Mouse (Mus musculus): ENCODE data around the gene Epyc. TPM values are rescaled to one million over a fixed set of nuclear protein-coding genes. Genes with fewer than 3 reads are reported as not detected.
"Not testable (repeated sequence)": the region's sequence is repeated elsewhere in the genome, so short reads cannot be mapped to it uniquely, and the experiment has no call there.

The Epyc gene
- polyA plus RNA-seq, 1 experiment from 2014 or later: 0.30 TPM

DNA sequence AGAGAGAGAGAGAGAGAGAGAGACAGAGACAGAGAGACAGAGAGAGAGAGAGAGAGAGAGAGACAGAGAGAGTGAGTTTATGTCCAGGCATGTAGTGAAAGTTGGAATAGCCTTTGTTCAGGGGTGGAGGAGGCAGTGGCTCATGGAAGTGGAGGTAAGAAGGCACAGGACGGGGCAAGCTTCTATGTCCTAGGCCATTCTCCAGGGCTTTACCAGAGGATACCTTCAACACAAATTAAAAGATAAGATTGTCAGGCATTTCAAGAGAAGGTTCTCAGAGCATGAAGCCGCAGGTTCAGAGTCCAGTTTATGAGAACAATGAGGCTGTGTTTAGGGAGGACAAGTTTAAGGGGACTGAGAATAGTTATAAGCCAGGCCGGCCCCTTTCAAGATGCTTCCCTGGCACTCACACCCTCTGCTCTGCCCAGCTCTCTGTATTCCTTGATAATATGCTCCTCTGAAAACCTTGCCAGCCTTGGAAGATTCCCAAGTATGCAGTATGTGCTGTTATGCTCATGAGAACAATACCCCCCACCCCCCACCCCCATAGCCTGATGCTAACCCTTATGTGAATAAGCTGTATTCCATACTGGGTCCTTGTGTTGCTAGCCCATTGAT lies 71.5 kb downstream of the Epyc start:
- WGBS: 88% methylated on average over 3 of the region's 3 CpGs
- no peaks in the 10 kb centered on the region for H3K4me1 ChIP-seq (replicated peaks)

DNA sequence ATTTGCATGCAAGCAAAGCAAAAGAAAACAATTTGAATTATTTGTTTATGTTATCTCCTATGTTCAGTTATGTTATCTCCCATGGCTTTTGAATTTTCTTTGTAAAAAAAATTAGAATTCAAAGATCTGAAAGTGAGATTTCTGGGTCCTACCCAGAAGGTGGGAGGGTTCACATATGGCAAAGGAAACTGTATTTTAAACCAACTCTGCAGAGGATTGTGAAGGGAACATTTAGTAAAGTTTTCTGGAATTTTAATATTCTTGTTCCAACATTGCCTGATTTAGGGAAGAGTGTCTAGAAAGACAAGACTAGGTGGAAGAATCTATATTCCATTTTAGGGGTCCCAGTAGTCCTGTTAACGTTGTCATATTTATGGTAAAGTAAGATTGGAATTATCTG lies 73.4 kb downstream of the Epyc start:
- WGBS: 94% methylated on average over 1 of the region's 1 CpGs
- Histone ChIP-seq H3K27me3 (no peaks in the 10 kb centered on the region), H3K4me2 (replicated peaks) (no peak overlapping the region), H3K9ac (replicated peaks) (no peak overlapping the region), H3K4me1 (replicated peaks) (no peaks in the 10 kb centered on the region), H3K27ac (no peak overlapping the region), H3K4me3 (replicated peaks) (no peak overlapping the region), H3K9me3 (no peaks in the 10 kb centered on the region), H3K36me3 (no peaks in the 10 kb centered on the region)
- no peak for ATAC-seq

More for the DNA sequence above, 71.5 kb downstream of the Epyc start:
- no peak for ATAC-seq
- Histone ChIP-seq H3K4me2 (replicated peaks) (no peak overlapping the region), H3K36me3 (no peaks in the 10 kb centered on the region), H3K27me3 (no peaks in the 10 kb centered on the region), H3K27ac (no peak overlapping the region), H3K9me3 (no peaks in the 10 kb centered on the region), H3K9ac (replicated peaks) (no peak overlapping the region), H3K4me3 (replicated peaks) (no peak overlapping the region)

DNA sequence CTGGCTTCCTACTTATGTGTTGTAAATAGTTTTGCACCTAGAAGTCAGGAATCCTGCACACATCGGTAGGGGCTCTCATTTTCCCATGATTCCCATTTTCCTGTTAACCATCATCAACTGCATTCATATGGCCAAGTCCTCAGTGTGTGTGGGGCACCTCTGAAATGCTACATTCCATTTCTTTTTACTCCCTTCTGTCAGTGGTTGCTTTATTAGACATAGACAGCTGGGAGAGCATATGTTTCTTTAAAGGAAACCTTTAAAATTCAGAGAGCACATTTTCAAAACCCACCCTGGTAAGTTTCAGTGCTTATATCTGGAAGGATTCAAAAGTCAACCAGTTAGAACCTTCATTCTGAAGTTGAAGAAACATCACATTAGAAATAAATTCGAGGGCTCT lies 74.2 kb downstream of the Epyc start:
- WGBS: 82% methylated on average over 2 of the region's 2 CpGs
- Histone ChIP-seq H3K9ac (replicated peaks) (no peak overlapping the region), H3K4me2 (replicated peaks) (no peak overlapping the region), H3K36me3 (no peaks in the 10 kb centered on the region), H3K27me3 (no peaks in the 10 kb centered on the region), H3K9me3 (no peaks in the 10 kb centered on the region), H3K4me3 (replicated peaks) (no peak overlapping the region), H3K4me1 (replicated peaks) (no peaks in the 10 kb centered on the region), H3K27ac (no peak overlapping the region)
- ATAC-seq: no peak

DNA sequence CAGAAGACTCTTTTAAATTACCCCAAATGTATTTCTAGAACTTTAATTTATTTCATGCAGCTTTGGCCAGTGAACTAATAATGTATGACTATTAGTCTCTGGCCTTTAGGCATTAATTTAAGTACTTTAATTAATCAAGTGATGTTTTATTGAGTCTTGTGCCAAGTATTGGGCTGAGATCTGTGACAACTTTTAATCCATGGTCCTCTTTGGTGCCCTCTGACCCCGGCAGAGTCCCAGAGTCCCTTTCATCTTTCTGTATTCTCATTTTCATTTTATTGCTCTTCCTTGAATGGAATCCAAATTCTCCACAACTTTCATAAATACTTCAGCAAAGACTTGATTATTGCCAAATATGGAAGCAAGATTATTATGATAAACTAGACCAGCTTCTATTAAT lies 76.8 kb downstream of the Epyc start:
- Histone ChIP-seq H3K27ac (no peak overlapping the region), H3K4me2 (replicated peaks) (no peak overlapping the region), H3K9me3 (no peaks in the 10 kb centered on the region), H3K4me1 (replicated peaks) (no peaks in the 10 kb centered on the region), H3K36me3 (no peaks in the 10 kb centered on the region), H3K27me3 (no peaks in the 10 kb centered on the region), H3K9ac (replicated peaks) (no peak overlapping the region), H3K4me3 (replicated peaks) (no peak overlapping the region)
- no peak for ATAC-seq
- WGBS: 85% methylated on average over 1 of the region's 1 CpGs

DNA sequence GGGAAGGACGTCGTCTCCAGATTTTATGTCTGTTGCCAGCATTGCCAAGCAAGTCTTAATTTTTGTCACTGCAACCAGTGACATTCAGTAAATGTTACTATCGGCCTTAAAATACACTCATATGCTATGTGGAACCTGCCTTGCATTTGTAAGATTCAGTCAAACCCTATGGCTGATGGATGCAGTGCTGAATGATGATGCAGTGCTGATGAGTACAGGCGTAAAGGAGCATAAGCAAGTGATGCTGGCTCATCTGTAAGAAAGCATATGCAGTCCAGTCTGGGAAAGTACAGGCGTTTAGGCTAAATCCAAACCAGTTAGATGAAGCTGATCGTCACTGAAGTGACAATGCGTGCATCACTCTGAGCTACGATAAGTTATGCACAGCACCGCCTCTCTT lies 78.8 kb downstream of the Epyc start:
- WGBS: 94% methylated on average over 9 of the region's 9 CpGs
- Histone ChIP-seq H3K27ac (no peak overlapping the region), H3K4me3 (replicated peaks) (no peak overlapping the region), H3K27me3 (no peaks in the 10 kb centered on the region), H3K4me1 (replicated peaks) (no peaks in the 10 kb centered on the region), H3K36me3 (no peaks in the 10 kb centered on the region), H3K9ac (replicated peaks) (no peak overlapping the region), H3K4me2 (replicated peaks) (no peak overlapping the region), H3K9me3 (no peaks in the 10 kb centered on the region)
- no peak for ATAC-seq

DNA sequence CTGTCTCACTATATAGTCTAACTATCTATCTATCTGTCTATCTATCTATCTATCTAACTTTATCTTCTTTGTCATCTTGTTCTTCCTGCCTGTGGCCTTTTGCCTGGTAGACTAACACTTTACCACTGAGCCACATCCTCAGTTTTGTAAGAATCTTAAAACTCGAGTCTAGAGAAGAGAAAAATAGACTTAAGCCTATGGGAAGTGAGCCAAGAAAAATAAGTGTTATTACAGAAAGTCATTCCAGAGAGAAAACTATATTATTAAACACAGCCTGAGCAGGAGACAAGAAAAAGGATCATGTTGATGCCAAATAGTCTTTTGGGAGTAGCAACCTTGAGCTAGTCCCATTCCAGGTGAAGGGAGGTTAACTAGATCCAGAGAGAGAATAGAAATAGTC lies 82.1 kb downstream of the Epyc start:
- H3K4me2 ChIP-seq (replicated peaks): no peak overlapping the region
- no peaks in the 10 kb centered on the region for H3K27me3 ChIP-seq
- no peaks in the 10 kb centered on the region for H3K9me3 ChIP-seq
- no peak for ATAC-seq
- WGBS: 67% methylated on average over 1 of the region's 1 CpGs
- H3K9ac ChIP-seq (replicated peaks): no peak overlapping the region
- no peaks in the 10 kb centered on the region for H3K36me3 ChIP-seq
- H3K27ac ChIP-seq: no peak overlapping the region
- no peak overlapping the region for H3K4me3 ChIP-seq (replicated peaks)
- no peaks in the 10 kb centered on the region for H3K4me1 ChIP-seq (replicated peaks)

DNA sequence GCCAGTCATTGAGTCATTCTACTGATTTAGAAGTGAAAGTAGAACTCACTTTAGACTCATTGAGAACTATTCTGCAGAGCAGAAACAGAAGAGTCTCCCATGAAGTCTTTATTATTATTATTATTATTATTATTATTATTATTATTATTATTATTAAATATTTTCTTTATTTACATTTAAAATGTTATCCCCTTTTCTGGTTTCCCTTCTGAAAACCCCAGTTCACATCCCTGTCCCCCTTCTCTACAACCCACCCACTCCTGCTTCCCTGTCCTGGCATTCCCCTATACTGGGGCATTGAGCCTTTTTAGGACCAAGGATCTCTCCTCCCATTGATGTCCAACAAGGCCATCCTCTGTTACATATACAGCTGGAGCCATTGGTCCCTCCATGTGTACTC lies 82.8 kb downstream of the Epyc start, which contains the start of gene C030005K15Rik:
Gene C030005K15Rik (minus strand): TSS at position 101 of the 400 bp plus-strand sequence.
- not testable (repeated sequence) for ATAC-seq; H3K9me3 ChIP-seq; H3K4me3 ChIP-seq (replicated peaks); H3K27me3 ChIP-seq; H3K9ac ChIP-seq (replicated peaks); H3K4me2 ChIP-seq (replicated peaks); H3K36me3 ChIP-seq; H3K4me1 ChIP-seq (replicated peaks); H3K27ac ChIP-seq

Other genes with a start within 250 kb of the Epyc start
- 51.8 and 63.4 TPM in 2 replicates for gene Dcn, start 164.5 kb upstream of the Epyc start, polyA plus RNA-seq (2015; fragmentation: Nextera tagmentation; extraction: Ambion mirVana)
- 31.3 and 35.8 TPM in 2 replicates for gene Lum, start 78.9 kb upstream of the Epyc start, polyA plus RNA-seq (2015; fragmentation: Nextera tagmentation; extraction: Ambion mirVana)
- gene Kera, start 37.2 kb upstream of the Epyc start, polyA plus RNA-seq (2015; fragmentation: Nextera tagmentation; extraction: Ambion mirVana): not detected in 2 replicates
- not detected in 2 replicates for gene Ccer1, start 49.0 kb downstream of the Epyc start, polyA plus RNA-seq (2015; fragmentation: Nextera tagmentation; extraction: Ambion mirVana)
- gene C030005K15Rik, start 82.7 kb downstream of the Epyc start, polyA plus RNA-seq (2015; fragmentation: Nextera tagmentation; extraction: Ambion mirVana): not detected in 2 replicates

Measured in midbrain, embryonic 13.5 days (tissue).